Mouse (Mus musculus) naive thymus-derived CD4-positive, alpha-beta T cell, adult 2 months (primary cell): ENCODE measurements around the gene Knstrn.

Experiments
- DNase-seq: peaks from one replicate; pipeline ENCODE4 v3.0.0-alpha.2; 2011; ENCODE audit warnings: low read depth

Knstrn gene

GRCm38 (mm10) chr2:118790551-118791525 lies 23.0 kb upstream of the Knstrn start:
- peak; percentile 15 for DNase-seq

GRCm38 (mm10) chr2:118791591-118792258 lies 22.1 kb upstream of the Knstrn start:
- no peak for DNase-seq

GRCm38 (mm10) chr2:118792259-118792613 lies 21.6 kb upstream of the Knstrn start:
- DNase-seq, result no peak

- no peak for DNase-seq
Observed at GRCm38 (mm10) chr2:118793636-118794035, 20.2 kb upstream of the Knstrn start.

- no peak for DNase-seq
Observed at GRCm38 (mm10) chr2:118802542-118803118, 11.2 kb upstream of the Knstrn start.

GRCm38 (mm10) chr2:118804474-118804873 lies 9.3 kb upstream of the Knstrn start:
- DNase-seq, result no peak

- DNase-seq, result no peak
Observed at GRCm38 (mm10) chr2:118805137-118805536, 8.7 kb upstream of the Knstrn start.

- DNase-seq, result no peak
Observed at GRCm38 (mm10) chr2:118805756-118806155, 8.0 kb upstream of the Knstrn start.

GRCm38 (mm10) chr2:118806860-118807259 lies 6.9 kb upstream of the Knstrn start:
- DNase-seq, result no peak

GRCm38 (mm10) chr2:118810861-118811260 lies 2.9 kb upstream of the Knstrn start:
- no peak for DNase-seq

- no peak for DNase-seq
Observed at GRCm38 (mm10) chr2:118812724-118813123, 1.1 kb upstream of the Knstrn start.

GRCm38 (mm10) chr2:118822800-118823199 lies 9.0 kb downstream of the Knstrn start:
- no peak for DNase-seq

- DNase-seq, result no peak
Observed at GRCm38 (mm10) chr2:118824396-118824795, 10.6 kb downstream of the Knstrn start.

- no peak for DNase-seq
Observed at GRCm38 (mm10) chr2:118829096-118829495, 15.3 kb downstream of the Knstrn start.

GRCm38 (mm10) chr2:118834061-118834460 lies 20.3 kb downstream of the Knstrn start:
- DNase-seq, result no peak

- DNase-seq, result no peak
Observed at GRCm38 (mm10) chr2:118835115-118835514, 21.3 kb downstream of the Knstrn start.

GRCm38 (mm10) chr2:118838330-118838729 lies 24.5 kb downstream of the Knstrn start:
- DNase-seq, result no peak

- no peak for DNase-seq
Observed at GRCm38 (mm10) chr2:118841186-118841585, 27.4 kb downstream of the Knstrn start.

- DNase-seq, result no peak
Observed at GRCm38 (mm10) chr2:118841774-118842173, 28.0 kb downstream of the Knstrn start.

GRCm38 (mm10) chr2:118844427-118844826 lies 30.6 kb downstream of the Knstrn start:
- DNase-seq, result no peak

GRCm38 (mm10) chr2:118846246-118846645 lies 32.4 kb downstream of the Knstrn start:
- DNase-seq, result no peak

GRCm38 (mm10) chr2:118851756-118852155 lies 38.0 kb downstream of the Knstrn start:
- DNase-seq, result no peak
